Mouse (Mus musculus): ENCODE data around the gene Aunip. TPM values are rescaled to one million over a fixed set of nuclear protein-coding genes. Genes with fewer than 3 reads are reported as not detected.
"Not testable (repeated sequence)": the region's sequence is repeated elsewhere in the genome, so short reads cannot be mapped to it uniquely, and the experiment has no call there.

Aunip gene
- polyA plus RNA-seq, 1 experiment from 2014 or later: 4.2 TPM

GRCm38 (mm10) chr4:134482442-134482841 lies 28.4 kb upstream of the Aunip start:
- no peak for ATAC-seq
- Histone ChIP-seq H3K9ac (replicated peaks; ENCODE audit: low read depth, low read length) (no peak overlapping the region), H3K4me2 (ENCODE audit: low read length) (no peak overlapping the region), H3K27ac (ENCODE audit: low read length) (no peak overlapping the region), H3K27me3 (replicated peaks; ENCODE audit: control insufficient read depth, insufficient read depth, low read length) (0 out of 2 replicates have a peak, but pooled peaks cover 2% of the 10 kb centered on the region), H3K4me3 (replicated peaks; ENCODE audit: low read length) (no peak overlapping the region), H3K4me1 (replicated peaks; ENCODE audit: control insufficient read depth, insufficient read depth, low read length) (peaks cover 9% of the 10 kb centered on the region), H3K36me3 (ENCODE audit: control insufficient read depth, insufficient read depth) (no peaks in the 10 kb centered on the region), H3K9me3 (ENCODE audit: control insufficient read depth, low read length) (no peaks in the 10 kb centered on the region)
- 87% methylated on average over 8 of the region's 8 CpGs for WGBS

DNA sequence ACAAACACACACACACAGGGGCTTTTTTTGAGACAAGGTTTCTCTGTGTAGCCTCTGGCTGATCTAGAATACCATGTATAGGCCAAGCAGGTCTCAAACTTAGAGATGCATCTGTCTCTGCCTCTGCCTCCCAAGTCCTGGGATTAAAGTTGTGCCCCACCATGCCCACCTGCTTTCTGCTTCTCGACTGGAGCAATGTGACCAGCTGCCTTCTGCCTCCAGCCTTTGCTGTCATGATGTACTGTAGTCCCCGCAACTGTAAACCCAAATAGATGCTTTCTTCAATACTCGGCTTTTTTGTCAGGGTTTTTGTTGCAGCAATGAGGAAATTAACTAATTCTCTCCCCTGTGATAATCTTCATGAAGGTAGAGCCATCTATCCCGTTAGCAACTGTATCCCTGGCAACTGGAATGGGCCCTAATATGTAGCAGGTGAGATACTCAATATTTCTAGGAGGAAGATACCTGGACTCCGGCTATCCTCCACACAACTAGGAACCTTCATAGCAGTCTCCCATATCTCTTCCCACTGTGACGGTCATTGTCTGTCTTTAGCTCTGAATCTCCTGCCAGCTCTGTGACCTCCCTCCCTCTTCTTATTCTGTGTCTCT lies 27.6 kb upstream of the Aunip start:
- WGBS: 60% methylated on average over 6 of the region's 6 CpGs
- H3K9me3 ChIP-seq (ENCODE audit: control insufficient read depth, low read length): no peaks in the 10 kb centered on the region
- no peak overlapping the region for H3K9ac ChIP-seq (replicated peaks; ENCODE audit: low read depth, low read length)
- H3K4me3 ChIP-seq (replicated peaks; ENCODE audit: low read length): no peak overlapping the region
- no peak overlapping the region for H3K27ac ChIP-seq (ENCODE audit: low read length)
- no peak for ATAC-seq
- no peaks in the 10 kb centered on the region for H3K36me3 ChIP-seq (ENCODE audit: control insufficient read depth, insufficient read depth)
- H3K27me3 ChIP-seq (replicated peaks; ENCODE audit: control insufficient read depth, insufficient read depth, low read length): 0 out of 2 replicates have a peak, but pooled peaks cover 2% of the 10 kb centered on the region
- peaks cover 3% of the 10 kb centered on the region; the same call in 1 of the 2 replicates for H3K4me1 ChIP-seq (replicated peaks; ENCODE audit: control insufficient read depth, insufficient read depth, low read length)
- H3K4me2 ChIP-seq (ENCODE audit: low read length): no peak overlapping the region

DNA sequence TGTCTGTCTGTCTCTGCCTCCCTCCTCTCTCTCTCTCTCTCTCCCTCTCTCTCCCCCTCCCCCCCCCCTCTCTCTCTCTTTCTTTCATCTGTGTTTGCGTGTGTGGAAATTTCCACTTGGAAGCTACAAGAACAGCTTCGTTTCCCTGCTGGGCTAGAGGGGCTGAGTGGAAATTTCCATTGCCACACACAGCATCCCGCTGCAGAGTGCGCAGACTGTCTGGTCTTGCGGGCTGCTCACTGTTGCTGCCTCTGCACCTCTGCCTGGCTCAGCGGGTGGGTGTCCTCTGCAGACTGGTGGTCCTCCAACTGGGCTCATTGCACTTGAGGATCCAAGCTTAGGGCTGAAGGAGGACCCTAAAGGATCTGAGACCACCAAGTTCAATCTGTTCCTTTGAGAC lies 27.1 kb upstream of the Aunip start:
- Histone ChIP-seq H3K4me2 (ENCODE audit: low read length) (no peak overlapping the region), H3K36me3 (ENCODE audit: control insufficient read depth, insufficient read depth) (no peaks in the 10 kb centered on the region), H3K27me3 (replicated peaks; ENCODE audit: control insufficient read depth, insufficient read depth, low read length) (0 out of 2 replicates have a peak, but pooled peaks cover 2% of the 10 kb centered on the region), H3K27ac (ENCODE audit: low read length) (no peak overlapping the region), H3K9ac (replicated peaks; ENCODE audit: low read depth, low read length) (0 out of 2 replicates have a peak overlapping the region, but pooled peaks have one; percentile 27), H3K4me3 (replicated peaks; ENCODE audit: low read length) (no peak overlapping the region), H3K4me1 (replicated peaks; ENCODE audit: control insufficient read depth, insufficient read depth, low read length) (no peaks in the 10 kb centered on the region), H3K9me3 (ENCODE audit: control insufficient read depth, low read length) (no peaks in the 10 kb centered on the region)
- 45% methylated on average over 6 of the region's 6 CpGs for WGBS
- no peak for ATAC-seq

GRCm38 (mm10) chr4:134484231-134484630 lies 26.6 kb upstream of the Aunip start:
- H3K27me3 ChIP-seq (replicated peaks; ENCODE audit: control insufficient read depth, insufficient read depth, low read length): 0 out of 2 replicates have a peak, but pooled peaks cover 2% of the 10 kb centered on the region
- no peak overlapping the region for H3K4me2 ChIP-seq (ENCODE audit: low read length)
- H3K4me3 ChIP-seq (replicated peaks; ENCODE audit: low read length): no peak overlapping the region
- H3K4me1 ChIP-seq (replicated peaks; ENCODE audit: control insufficient read depth, insufficient read depth, low read length): no peaks in the 10 kb centered on the region
- no peaks in the 10 kb centered on the region for H3K9me3 ChIP-seq (ENCODE audit: control insufficient read depth, low read length)
- 88% methylated on average over 10 of the region's 10 CpGs for WGBS
- H3K36me3 ChIP-seq (ENCODE audit: control insufficient read depth, insufficient read depth): no peaks in the 10 kb centered on the region
- no peak overlapping the region for H3K9ac ChIP-seq (replicated peaks; ENCODE audit: low read depth, low read length)
- H3K27ac ChIP-seq (ENCODE audit: low read length): no peak overlapping the region
- ATAC-seq: no peak

GRCm38 (mm10) chr4:134485151-134485900 lies 25.5 kb upstream of the Aunip start:
- Histone ChIP-seq H3K4me3 (replicated peaks; ENCODE audit: low read length) (no peak overlapping the region), H3K4me2 (ENCODE audit: low read length) (no peak overlapping the region), H3K9ac (replicated peaks; ENCODE audit: low read depth, low read length) (no peak overlapping the region), H3K4me1 (replicated peaks; ENCODE audit: control insufficient read depth, insufficient read depth, low read length) (no peaks in the 10 kb centered on the region), H3K27ac (ENCODE audit: low read length) (no peak overlapping the region), H3K9me3 (ENCODE audit: control insufficient read depth, low read length) (no peaks in the 10 kb centered on the region), H3K27me3 (replicated peaks; ENCODE audit: control insufficient read depth, insufficient read depth, low read length) (0 out of 2 replicates have a peak, but pooled peaks cover 2% of the 10 kb centered on the region), H3K36me3 (ENCODE audit: control insufficient read depth, insufficient read depth) (no peaks in the 10 kb centered on the region)
- no peak for ATAC-seq
- WGBS: 87% methylated on average over 5 of the region's 5 CpGs

GRCm38 (mm10) chr4:134488211-134488610 lies 22.6 kb upstream of the Aunip start:
- no peaks in the 10 kb centered on the region for H3K4me1 ChIP-seq (replicated peaks; ENCODE audit: control insufficient read depth, insufficient read depth, low read length)
- H3K4me2 ChIP-seq (ENCODE audit: low read length): no peak overlapping the region
- no peaks in the 10 kb centered on the region for H3K36me3 ChIP-seq (ENCODE audit: control insufficient read depth, insufficient read depth)
- 96% methylated on average over 5 of the region's 5 CpGs for WGBS
- no peak overlapping the region for H3K27ac ChIP-seq (ENCODE audit: low read length)
- no peak overlapping the region for H3K9ac ChIP-seq (replicated peaks; ENCODE audit: low read depth, low read length)
- no peak overlapping the region for H3K4me3 ChIP-seq (replicated peaks; ENCODE audit: low read length)
- no peaks in the 10 kb centered on the region for H3K27me3 ChIP-seq (replicated peaks; ENCODE audit: control insufficient read depth, insufficient read depth, low read length)
- H3K9me3 ChIP-seq (ENCODE audit: control insufficient read depth, low read length): no peaks in the 10 kb centered on the region
- ATAC-seq: no peak

DNA sequence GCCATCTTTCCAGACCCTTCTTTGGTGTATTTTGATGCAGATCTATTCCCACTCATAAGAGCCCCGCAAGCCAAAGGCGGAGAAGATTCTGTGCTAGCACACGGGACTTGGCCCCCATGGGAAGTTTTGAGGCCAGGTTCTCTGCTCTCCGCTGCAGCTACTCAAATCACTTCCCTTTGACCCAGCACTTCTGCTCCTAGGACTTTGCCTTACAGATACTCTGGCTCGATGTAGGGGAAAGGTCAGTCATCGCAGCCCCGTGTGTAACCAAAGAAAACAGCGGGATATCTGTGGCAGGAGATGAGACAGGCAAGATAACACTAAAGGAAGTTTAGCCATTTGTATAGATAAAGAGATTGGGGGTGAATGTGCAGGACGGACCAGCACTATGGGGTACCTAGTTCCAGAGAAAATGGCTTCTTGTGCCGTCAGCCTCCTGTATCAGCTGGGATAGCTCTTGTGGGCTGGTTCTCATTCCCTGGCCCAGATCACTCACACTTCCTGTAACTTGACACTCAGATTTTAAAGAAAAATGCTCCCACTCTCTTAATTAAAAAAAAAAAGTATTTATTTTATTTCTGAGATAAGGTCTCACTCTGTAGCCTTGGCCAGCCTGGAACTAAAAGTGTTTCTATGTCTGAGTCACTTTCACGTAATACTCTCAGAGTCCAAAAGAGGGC lies 20.7 kb upstream of the Aunip start:
- 91% methylated on average over 11 of the region's 11 CpGs for WGBS
- Histone ChIP-seq H3K4me1 (replicated peaks; ENCODE audit: control insufficient read depth, insufficient read depth, low read length) (0 out of 2 replicates have a peak, but pooled peaks cover 2% of the 10 kb centered on the region), H3K27ac (ENCODE audit: low read length) (no peak overlapping the region), H3K4me2 (ENCODE audit: low read length) (no peak overlapping the region), H3K27me3 (replicated peaks; ENCODE audit: control insufficient read depth, insufficient read depth, low read length) (no peaks in the 10 kb centered on the region), H3K36me3 (ENCODE audit: control insufficient read depth, insufficient read depth) (no peaks in the 10 kb centered on the region), H3K4me3 (replicated peaks; ENCODE audit: low read length) (no peak overlapping the region), H3K9me3 (ENCODE audit: control insufficient read depth, low read length) (no peaks in the 10 kb centered on the region), H3K9ac (replicated peaks; ENCODE audit: low read depth, low read length) (no peak overlapping the region)
- no peak for ATAC-seq

DNA sequence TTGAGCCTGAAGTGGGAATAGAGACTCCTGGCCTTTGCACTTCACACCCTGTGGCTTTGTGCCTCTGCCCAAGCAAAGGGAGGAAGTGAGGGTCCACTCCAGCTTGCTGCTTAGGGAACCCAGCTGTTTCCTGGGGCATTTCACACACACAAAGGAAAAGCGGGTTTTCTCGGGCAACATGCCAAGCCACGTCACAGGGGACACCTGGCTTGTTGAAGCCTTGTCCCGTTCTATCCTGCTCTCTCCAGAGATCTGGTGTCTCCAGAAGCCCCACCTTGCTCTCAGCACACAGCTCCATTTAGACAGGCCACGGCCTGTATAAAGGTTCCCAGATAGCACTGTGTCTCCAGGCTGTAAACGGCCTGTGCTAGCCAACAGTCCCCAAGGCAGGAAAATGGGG lies 19.1 kb upstream of the Aunip start:
- Histone ChIP-seq H3K27me3 (replicated peaks; ENCODE audit: control insufficient read depth, insufficient read depth, low read length) (no peaks in the 10 kb centered on the region), H3K36me3 (ENCODE audit: control insufficient read depth, insufficient read depth) (no peaks in the 10 kb centered on the region), H3K27ac (ENCODE audit: low read length) (no peak overlapping the region), H3K4me2 (ENCODE audit: low read length) (no peak overlapping the region), H3K9ac (replicated peaks; ENCODE audit: low read depth, low read length) (no peak overlapping the region), H3K4me3 (replicated peaks; ENCODE audit: low read length) (no peak overlapping the region), H3K4me1 (replicated peaks; ENCODE audit: control insufficient read depth, insufficient read depth, low read length) (peaks cover 2% of the 10 kb centered on the region; the same call in 1 of the 2 replicates), H3K9me3 (ENCODE audit: control insufficient read depth, low read length) (no peaks in the 10 kb centered on the region)
- WGBS: 56% methylated on average over 6 of the region's 6 CpGs
- no peak for ATAC-seq

DNA sequence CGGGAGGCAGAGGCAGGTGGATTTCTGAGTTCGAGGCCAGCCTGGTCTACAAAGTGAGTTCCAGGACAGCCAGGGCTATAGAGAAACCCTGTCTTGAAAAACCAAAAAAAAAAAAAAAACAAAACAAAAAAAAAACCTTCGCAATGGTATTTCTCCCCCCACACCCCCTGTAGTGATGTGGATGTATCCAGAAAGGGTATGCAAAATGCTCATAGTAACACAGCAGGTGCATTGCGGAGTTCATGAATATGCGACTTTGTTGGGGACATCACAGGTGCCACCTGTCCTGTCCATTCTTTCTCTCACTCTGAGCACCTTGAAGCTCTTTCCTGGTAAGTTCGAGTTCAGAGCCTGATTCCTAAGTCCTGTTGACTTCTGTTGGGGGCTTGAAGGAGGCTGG lies 16.6 kb upstream of the Aunip start:
- peaks cover 12% of the 10 kb centered on the region for H3K4me1 ChIP-seq (replicated peaks; ENCODE audit: control insufficient read depth, insufficient read depth, low read length)
- H3K27ac ChIP-seq (ENCODE audit: low read length); ATAC-seq; H3K9ac ChIP-seq (replicated peaks; ENCODE audit: low read depth, low read length); H3K4me3 ChIP-seq (replicated peaks; ENCODE audit: low read length); H3K27me3 ChIP-seq (replicated peaks; ENCODE audit: control insufficient read depth, insufficient read depth, low read length); H3K36me3 ChIP-seq (ENCODE audit: control insufficient read depth, insufficient read depth); H3K9me3 ChIP-seq (ENCODE audit: control insufficient read depth, low read length); H3K4me2 ChIP-seq (ENCODE audit: low read length): not testable (repeated sequence)
- WGBS: 88% methylated on average over 6 of the region's 6 CpGs

Measured in forebrain, embryonic 16.5 days (tissue).